In the genomic region with DNA sequence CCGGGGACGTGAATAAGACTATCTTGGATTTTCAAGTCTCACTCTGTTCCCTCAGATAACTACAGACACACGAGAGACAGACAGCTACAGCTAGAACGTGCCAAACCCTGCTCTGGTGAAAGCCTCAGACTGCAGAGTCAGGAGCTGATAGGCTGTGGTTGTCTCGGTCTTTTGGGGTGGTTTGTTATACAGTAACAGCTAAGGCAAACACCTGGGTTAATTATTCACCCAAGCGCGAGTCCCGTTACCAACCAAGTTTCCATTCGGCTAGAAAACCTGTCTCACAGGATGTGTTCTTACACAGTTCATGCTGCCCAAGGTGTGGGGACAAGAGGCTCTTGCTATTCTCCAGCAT, we compare ENCODE assay signal across 11 mouse cellular contexts.
DNase-seq lines count a peak whose midpoint lies in the region; ATAC-seq and TF ChIP-seq lines count a peak whose summit lies in the region.
"Had no signal": no experiment of that assay in that cellular context is flagged by ENCODE, and none has a peak within 500 bp of the region (broad histone marks: within the 10 kb centered on the region; RNA-seq: fewer than 3 reads in every experiment).

No protein-coding gene starts in this region.

- H3K27ac ChIP-seq in thymus, adult 2 months (ENCODE audit: control insufficient read depth, insufficient read depth, low read length): no peak overlapping the region
- peak overlapping the region; percentile 81 for H3K27ac ChIP-seq in liver, postnatal 0 days (ENCODE audit: low read depth)
- H3K27ac ChIP-seq in stomach, postnatal 0 days (replicated peaks): no peak overlapping the region; the same call in 1 of the 2 replicates
- no peak overlapping the region for H3K27ac ChIP-seq in hindbrain, postnatal 0 days
- H3K27ac ChIP-seq: embryonic facial prominence, embryonic 15.5 days; layer of hippocampus, adult 2 months had no signal

- ATAC-seq in liver, postnatal 0 days: peak; percentile 99
- ATAC-seq in stomach, postnatal 0 days (ENCODE audit: low FRiP score, low TSS enrichment): peak; percentile 94
- no peak for ATAC-seq in CD4-positive, CD25-positive, alpha-beta regulatory T cell, adult 4 months
- no peak for ATAC-seq in hindbrain, postnatal 0 days

- TF ChIP-seq POLR2A in thymus, adult 2 months (IDR thresholded peaks at IDR 0.05; ENCODE audit: control insufficient read depth, extremely low read depth, insufficient read depth, low read length, poor library complexity): no peak

- H3K36me3 ChIP-seq in thymus, adult 2 months (ENCODE audit: control insufficient read depth, insufficient read depth, low read length): no peaks in the 10 kb centered on the region
- no peaks in the 10 kb centered on the region for H3K36me3 ChIP-seq in liver, postnatal 0 days (replicated peaks; ENCODE audit: insufficient read depth, low read length)
- H3K36me3 ChIP-seq in stomach, postnatal 0 days (ENCODE audit: control insufficient read depth, insufficient read depth, low read length): no peaks in the 10 kb centered on the region
- H3K36me3 ChIP-seq in hindbrain, postnatal 0 days (ENCODE audit: insufficient read depth, low read length): no peaks in the 10 kb centered on the region
- H3K36me3 ChIP-seq: embryonic facial prominence, embryonic 15.5 days had no signal

- no peak overlapping the region for H3K9ac ChIP-seq in liver, postnatal 0 days (replicated peaks)
- no peak overlapping the region for H3K9ac ChIP-seq in stomach, postnatal 0 days (ENCODE audit: low read length)
- H3K9ac ChIP-seq in hindbrain, postnatal 0 days (replicated peaks; ENCODE audit: low read length): no peak overlapping the region
- H3K9ac ChIP-seq: embryonic facial prominence, embryonic 15.5 days had no signal

- 77% methylated on average over 9 of the region's 9 CpGs for WGBS in thymus, adult 2 months
- WGBS in liver, postnatal 0 days (ENCODE audit: insufficient replicate concordance): 29% methylated on average over 9 of the region's 9 CpGs
- WGBS in stomach, postnatal 0 days: 51% methylated on average over 9 of the region's 9 CpGs
- WGBS in hindbrain, postnatal 0 days: 66% methylated on average over 9 of the region's 9 CpGs

- H3K4me2 ChIP-seq in liver, postnatal 0 days (ENCODE audit: low read depth, low read length): peak overlapping the region; percentile 60
- H3K4me2 ChIP-seq in stomach, postnatal 0 days (replicated peaks; ENCODE audit: low read depth): no peak overlapping the region
- H3K4me2 ChIP-seq in hindbrain, postnatal 0 days (ENCODE audit: low read depth, low read length): no peak overlapping the region
- H3K4me2 ChIP-seq: embryonic facial prominence, embryonic 15.5 days had no signal

- no peak overlapping the region for H3K4me3 ChIP-seq in thymus, adult 2 months (ENCODE audit: control insufficient read depth, insufficient read depth, low read length)
- H3K4me3 ChIP-seq in liver, postnatal 0 days (ENCODE audit: low read depth, low read length): no peak overlapping the region; the same call in 1 of the 2 replicates
- no peak overlapping the region for H3K4me3 ChIP-seq in stomach, postnatal 0 days (ENCODE audit: low read depth, low read length)
- no peak overlapping the region for H3K4me3 ChIP-seq in hindbrain, postnatal 0 days (ENCODE audit: low read length)
- H3K4me3 ChIP-seq: embryonic facial prominence, embryonic 15.5 days; layer of hippocampus, adult 2 months had no signal

- H3K4me1 ChIP-seq in thymus, adult 2 months (replicated peaks; ENCODE audit: control insufficient read depth, insufficient read depth, low read length): no peaks in the 10 kb centered on the region
- H3K4me1 ChIP-seq in liver, postnatal 0 days (ENCODE audit: insufficient read depth): peaks cover 16% of the 10 kb centered on the region; the same call in 1 of the 2 replicates
- no peaks in the 10 kb centered on the region for H3K4me1 ChIP-seq in stomach, postnatal 0 days (replicated peaks; ENCODE audit: control insufficient read depth, insufficient read depth)
- no peaks in the 10 kb centered on the region for H3K4me1 ChIP-seq in hindbrain, postnatal 0 days (ENCODE audit: insufficient read depth, low read length)
- H3K4me1 ChIP-seq: embryonic facial prominence, embryonic 15.5 days had no signal

- DNase-seq in thymus, postnatal 0 days (ENCODE audit: low spot score): peak; percentile 3
- DNase-seq in thymus, adult 2 months: no peak
- DNase-seq in kidney, adult 9 months: peak; percentile 94
- peak; percentile 59 for DNase-seq in liver, postnatal 0 days
- peak; percentile 76 for DNase-seq in stomach, postnatal 0 days (ENCODE audit: low spot score)
- no peak for DNase-seq in spleen, postnatal 14 days (ENCODE audit: low spot score in 2 of 2)
- DNase-seq in hindbrain, postnatal 0 days (ENCODE audit: low spot score): no peak
- DNase-seq: heart, adult 18-20 months had no signal

- no peaks in the 10 kb centered on the region for H3K27me3 ChIP-seq in thymus, adult 2 months (ENCODE audit: control insufficient read depth, insufficient read depth, low read length)
- no peaks in the 10 kb centered on the region for H3K27me3 ChIP-seq in liver, postnatal 0 days (ENCODE audit: insufficient read depth, low read length)
- no peaks in the 10 kb centered on the region for H3K27me3 ChIP-seq in stomach, postnatal 0 days (ENCODE audit: control insufficient read depth, insufficient read depth, low read length)
- no peaks in the 10 kb centered on the region for H3K27me3 ChIP-seq in hindbrain, postnatal 0 days (ENCODE audit: insufficient read depth, low read length)
- H3K27me3 ChIP-seq: embryonic facial prominence, embryonic 15.5 days had no signal

- peak; percentile 67 for TF ChIP-seq EP300 in liver, postnatal 0 days (IDR thresholded peaks at IDR 0.05; ENCODE audit: low read depth)
- no peak for TF ChIP-seq EP300 in stomach, postnatal 0 days (optimal IDR thresholded peaks at IDR 0.05)

- H3K9me3 ChIP-seq in liver, postnatal 0 days (ENCODE audit: low read length): no peaks in the 10 kb centered on the region
- H3K9me3 ChIP-seq in stomach, postnatal 0 days (ENCODE audit: control insufficient read depth, low read length): no peaks in the 10 kb centered on the region
- H3K9me3 ChIP-seq in hindbrain, postnatal 0 days (ENCODE audit: low read length): no peaks in the 10 kb centered on the region
- H3K9me3 ChIP-seq: embryonic facial prominence, embryonic 15.5 days had no signal

- TF ChIP-seq CTCF in thymus, adult 2 months (IDR thresholded peaks at IDR 0.05; ENCODE audit: borderline replicate concordance, control insufficient read depth, extremely low read depth, insufficient read depth, low read length, poor library complexity): no peak
- TF ChIP-seq CTCF in liver, postnatal 0 days (IDR thresholded peaks at IDR 0.05; ENCODE audit: low read depth): no peak
- no peak for TF ChIP-seq CTCF in stomach, postnatal 0 days (IDR thresholded peaks at IDR 0.05; ENCODE audit: low read depth)
- no peak for TF ChIP-seq CTCF in hindbrain, postnatal 0 days (IDR thresholded peaks at IDR 0.05; ENCODE audit: low read depth)

Comparison
In these comparisons a context has a peak if more than half of its experiments do, and no peak if none do; other contexts are left out.
1. DNase-seq: peak in thymus, postnatal 0 days (single experiment), kidney, adult 9 months (single experiment), liver, postnatal 0 days (single experiment) and stomach, postnatal 0 days (single experiment); none in thymus, adult 2 months (single experiment), spleen, postnatal 14 days (0 of 2) and hindbrain, postnatal 0 days (single experiment).
2. ATAC-seq: peak in liver, postnatal 0 days (single experiment) and stomach, postnatal 0 days (single experiment); none in CD4-positive, CD25-positive, alpha-beta regulatory T cell, adult 4 months (single experiment) and hindbrain, postnatal 0 days (single experiment).